Comparison of ENCODE assay signal across 8 mouse cellular contexts in genomic region chr4:74231405-74231804, GRCm38 (mm10). TPM values are rescaled to one million over a fixed set of nuclear protein-coding genes. Genes with fewer than 3 reads are reported as not detected.
DNase-seq lines count a peak whose midpoint lies in the region; ATAC-seq and TF ChIP-seq lines count a peak whose summit lies in the region.

No protein-coding gene starts in this region.

- peak; percentile 19; the same call in 1 of the 2 replicates for ATAC-seq in limb, embryonic 14.5 days (ENCODE audit: low FRiP score, low read depth)
- ATAC-seq in midbrain, postnatal 0 days (ENCODE audit: low FRiP score) = no peak; the same call in 1 of the 2 replicates

- no peaks in the 10 kb centered on the region for H3K36me3 ChIP-seq in limb, embryonic 14.5 days (ENCODE audit: control insufficient read depth, insufficient read depth, low read length)
- no peaks in the 10 kb centered on the region for H3K36me3 ChIP-seq in midbrain, postnatal 0 days (ENCODE audit: insufficient read depth, low read length)

- H3K4me1 ChIP-seq in limb, embryonic 14.5 days (ENCODE audit: control insufficient read depth, insufficient read depth, low read length) = no peaks in the 10 kb centered on the region
- H3K4me1 ChIP-seq in midbrain, postnatal 0 days (ENCODE audit: insufficient read depth, low read length) = no peaks in the 10 kb centered on the region

- 61% methylated on average over 5 of the region's 5 CpGs for WGBS in limb, embryonic 14.5 days
- 73% methylated on average over 5 of the region's 5 CpGs for WGBS in midbrain, postnatal 0 days

- peak; percentile 70 for TF ChIP-seq CTCF in midbrain, postnatal 0 days (IDR thresholded peaks at IDR 0.05)

- no peaks in the 10 kb centered on the region for H3K9me3 ChIP-seq in limb, embryonic 14.5 days (ENCODE audit: control insufficient read depth, low read length)
- H3K9me3 ChIP-seq in midbrain, postnatal 0 days (ENCODE audit: low read length) = no peaks in the 10 kb centered on the region

- no peak overlapping the region for H3K9ac ChIP-seq in limb, embryonic 14.5 days (ENCODE audit: low read depth, low read length, severe bottlenecking)
- H3K9ac ChIP-seq in midbrain, postnatal 0 days (replicated peaks; ENCODE audit: low read length, poor library complexity, severe bottlenecking) = no peak overlapping the region

- H3K27me3 ChIP-seq in limb, embryonic 14.5 days (ENCODE audit: control insufficient read depth, insufficient read depth, low read length) = no peaks in the 10 kb centered on the region
- H3K27me3 ChIP-seq in midbrain, postnatal 0 days (ENCODE audit: insufficient read depth, low read length) = no peaks in the 10 kb centered on the region

- no peak overlapping the region for H3K27ac ChIP-seq in limb, embryonic 14.5 days (replicated peaks; ENCODE audit: low read depth, low read length)
- H3K27ac ChIP-seq in midbrain, postnatal 0 days (ENCODE audit: low read depth, low read length) = no peak overlapping the region

- no peak overlapping the region for H3K4me3 ChIP-seq in limb, embryonic 14.5 days (replicated peaks; ENCODE audit: low read length)
- no peak overlapping the region for H3K4me3 ChIP-seq in midbrain, postnatal 0 days (ENCODE audit: low read depth, low read length)

- TF ChIP-seq POLR2A in limb, embryonic 14.5 days (IDR thresholded peaks at IDR 0.05; ENCODE audit: borderline replicate concordance, extremely low read depth, insufficient read depth, insufficient read length) = no peak

- peak; percentile 37 for DNase-seq in urinary bladder, postnatal 25 days (ENCODE audit: low spot score)
- no peak for DNase-seq in urinary bladder, postnatal 10 days (ENCODE audit: low spot score)
- DNase-seq in cerebellum, adult 18-20 months = peak; percentile 41 to 48
- DNase-seq in forelimb bud, embryonic 11.5 days (ENCODE audit: low read depth, low spot score) = peak; percentile 52
- DNase-seq in kidney, adult 9 months = peak; percentile 66
- peak; percentile 33 for DNase-seq in limb, embryonic 14.5 days (ENCODE audit: low spot score)
- peak; percentile 53 for DNase-seq in midbrain, postnatal 0 days (ENCODE audit: low spot score)
- peak; percentile 5 to 52 for DNase-seq in thymus, postnatal 10 days (ENCODE audit: low spot score in 2 of 2)

- H3K4me2 ChIP-seq in limb, embryonic 14.5 days (replicated peaks; ENCODE audit: low read depth, low read length, severe bottlenecking) = no peak overlapping the region
- no peak overlapping the region for H3K4me2 ChIP-seq in midbrain, postnatal 0 days (ENCODE audit: low read depth, low read length, poor library complexity, severe bottlenecking)

RNA-seq across cellular contexts. Expression of gene Kdm4c, which starts 10.9 kb away (rescaled TPM):
- 9.4 and 11.6 TPM in 2 replicates for polyA plus RNA-seq in limb, embryonic 14.5 days (2012; rRNA removed)
- 15.9 and 17.8 TPM in 2 replicates for polyA plus RNA-seq in limb, embryonic 14.5 days (2014; fragmentation: Nextera tagmentation; extraction: Ambion mirVana)
- 15.7 and 21.4 TPM in 2 replicates for total RNA-seq in midbrain, postnatal 0 days (2014; rRNA removed)
- polyA plus RNA-seq in midbrain, postnatal 0 days (2015; fragmentation: Nextera tagmentation; extraction: Ambion mirVana) = 7.9 and 9.7 TPM in 2 replicates
